Comparison of ENCODE assay signal across 8 mouse cellular contexts in the genomic region with DNA sequence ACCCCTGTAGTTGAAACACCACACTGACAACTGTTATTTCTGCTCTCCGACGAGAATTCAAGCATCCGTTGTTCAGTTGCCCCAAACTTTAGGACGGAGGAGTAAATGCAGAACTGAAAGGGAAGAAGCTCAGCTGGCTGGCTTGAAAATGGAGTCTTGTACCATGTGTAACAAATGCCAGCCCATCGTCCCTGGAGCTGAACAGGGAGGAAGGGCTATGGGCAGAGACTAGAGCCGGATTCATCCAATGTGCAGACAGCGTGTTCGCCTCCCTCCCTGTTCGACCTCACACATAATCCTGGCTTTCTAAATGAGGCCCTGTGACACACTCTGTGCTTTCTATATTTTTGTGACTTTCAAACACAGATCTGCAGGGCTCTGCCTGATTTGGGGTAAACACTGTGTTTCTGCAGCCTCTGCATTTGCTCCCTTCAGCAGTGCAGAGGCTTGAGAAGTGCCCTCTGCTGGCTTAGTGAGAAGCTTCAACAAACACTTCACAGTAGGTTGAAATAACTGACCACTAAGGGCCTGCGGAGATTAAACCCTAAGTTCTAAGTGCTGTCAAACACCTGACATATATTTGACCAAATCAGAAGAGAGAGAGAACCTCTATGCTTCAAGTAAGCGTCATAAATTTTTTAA.
DNase-seq lines count a peak whose midpoint lies in the region; ATAC-seq and TF ChIP-seq lines count a peak whose summit lies in the region.

No protein-coding gene starts in this region.

- 73% methylated on average over 11 of the region's 11 CpGs for WGBS in cerebellum, adult 2 months

- TF ChIP-seq CTCF in CH12.LX (conservative IDR thresholded peaks at IDR 0.05 in 1 of 2, IDR thresholded peaks at IDR 0.05 in 1 of 2; ENCODE audit: low read depth in 2 of 2, low read length in 2 of 2) = peak in 1 of 2 experiments; percentile 68; a peak in 2 of 4 replicates
- peak; percentile 42; the same call in 1 of the 2 replicates for TF ChIP-seq CTCF in cerebellum, adult 2 months (IDR thresholded peaks at IDR 0.05; ENCODE audit: borderline replicate concordance, insufficient read depth, low read depth, low read length)

- no peak for ATAC-seq in inflammation-experienced regulatory T-cells, adult 6 months

- TF ChIP-seq POLR2A in CH12.LX (IDR thresholded peaks at IDR 0.05; ENCODE audit: low read depth, low read length) = no peak
- no peak for TF ChIP-seq POLR2A in cerebellum, adult 2 months (IDR thresholded peaks at IDR 0.05; ENCODE audit: borderline replicate concordance, insufficient read depth, low read length)

- no peak overlapping the region for H3K9ac ChIP-seq in CH12.LX (ENCODE audit: insufficient read depth, low read depth)

- in situ Hi-C loops in CH12.LX (cut with MboI; ENCODE audit: low pct_ligation_motif_present, low pct_unique_long_range_greater_than_20kb, low sequenced_read_pairs) = no loop called here

- no peaks in the 10 kb centered on the region for H3K27me3 ChIP-seq in CH12.LX (replicated peaks)
- no peaks in the 10 kb centered on the region for H3K27me3 ChIP-seq in cerebellum, adult 2 months (ENCODE audit: control insufficient read depth, insufficient read depth, low read length)

- no peaks in the 10 kb centered on the region for H3K79me2 ChIP-seq in CH12.LX (replicated peaks; ENCODE audit: control insufficient read depth, extremely low read depth, insufficient read depth, poor library complexity, severe bottlenecking)

- H3K36me3 ChIP-seq in CH12.LX (replicated peaks in 1 of 2; ENCODE audit: control insufficient read depth in 1 of 2, insufficient read depth in 1 of 2, low read length in 1 of 2) = peaks cover 0 to 5% of the 10 kb centered on the region in 2 experiments

- no peaks in the 10 kb centered on the region for H3K9me3 ChIP-seq in CH12.LX (replicated peaks; ENCODE audit: low read length)

- H3K4me3 ChIP-seq in CH12.LX (replicated peaks in 1 of 3; ENCODE audit: low read depth in 2 of 3, low read length in 2 of 3, poor library complexity in 1 of 3) = no peak overlapping the region
- no peak overlapping the region for H3K4me3 ChIP-seq in cerebellum, adult 2 months (replicated peaks; ENCODE audit: insufficient read depth, low read depth, low read length)

- no peak overlapping the region for H3K4me2 ChIP-seq in CH12.LX (ENCODE audit: insufficient read depth, low read depth, poor library complexity, severe bottlenecking)

- no peak overlapping the region for H3K27ac ChIP-seq in CH12.LX (ENCODE audit: insufficient read depth, low read depth)
- no peak overlapping the region for H3K27ac ChIP-seq in cerebellum, adult 2 months (ENCODE audit: insufficient read depth, low read length)

- H3K4me1 ChIP-seq in CH12.LX (ENCODE audit: control insufficient read depth in 1 of 2, insufficient read depth in 2 of 2) = no peaks in the 10 kb centered on the region
- H3K4me1 ChIP-seq in cerebellum, adult 2 months (ENCODE audit: control insufficient read depth, insufficient read depth, low read length) = no peaks in the 10 kb centered on the region

- dilution Hi-C loops in CH12.LX (cut with MboI; ENCODE audit: extremely low pct_ligation_motif_present, extremely low pct_unique_long_range_greater_than_20kb, low sequenced_read_pairs) = no loop called here

- DNase-seq in heart, postnatal 4 days = peak; percentile 41
- no peak for DNase-seq in heart, adult 9 months (ENCODE audit: low spot score in 2 of 2)
- no peak for DNase-seq in CH12.LX (ENCODE audit: extremely low read depth)
- DNase-seq in cerebellum, adult 2 months = peak; percentile 45 to 47
- peak; percentile 23 to 30 for DNase-seq in kidney, adult 8-10 months
- peak; percentile 58 for DNase-seq in lung, postnatal 36 days
- no peak for DNase-seq in spleen, postnatal 4 days (ENCODE audit: low spot score in 2 of 2)

- peak; percentile 41 for TF ChIP-seq RAD21 in CH12.LX (IDR thresholded peaks at IDR 0.05; ENCODE audit: low read depth, low read length)

- TF ChIP-seq EP300 in CH12.LX (IDR thresholded peaks at IDR 0.05; ENCODE audit: low read length) = no peak

TF ChIP-seq in CH12.LX, 34 proteins besides CTCF, POLR2A, EP300 and RAD21:
- TF ChIP-seq CHD2 (IDR thresholded peaks at IDR 0.05; ENCODE audit: low read length) (no peak), CHD1 (IDR thresholded peaks at IDR 0.05; ENCODE audit: low read depth, low read length) (no peak), MYC (IDR thresholded peaks at IDR 0.05; ENCODE audit: low read depth, low read length) (no peak), ZMIZ1 (IDR thresholded peaks at IDR 0.05; ENCODE audit: low read depth, low read length) (no peak), USF1 (IDR thresholded peaks at IDR 0.05; ENCODE audit: low read depth, low read length) (no peak), SMC3 (IDR thresholded peaks at IDR 0.05; ENCODE audit: low read depth, low read length) (peak; percentile 75), BHLHE40 (IDR thresholded peaks at IDR 0.05; ENCODE audit: low read depth, low read length) (no peak), ELF1 (IDR thresholded peaks at IDR 0.05; ENCODE audit: low read depth, low read length) (no peak), GABPA (IDR thresholded peaks at IDR 0.05; ENCODE audit: insufficient replicate concordance, low read depth, low read length) (no peak), ZNF384 (IDR thresholded peaks at IDR 0.05; ENCODE audit: low read depth, low read length) (no peak), MXI1 (IDR thresholded peaks at IDR 0.05; ENCODE audit: low read depth, low read length) (no peak), SIN3A (IDR thresholded peaks at IDR 0.05; ENCODE audit: low read length) (no peak), POLR2AphosphoS2 (IDR thresholded peaks at IDR 0.05; ENCODE audit: low read depth, low read length) (no peak), MEF2A (IDR thresholded peaks at IDR 0.05; ENCODE audit: borderline replicate concordance, low read depth, low read length) (no peak), ZC3H11A (IDR thresholded peaks at IDR 0.05; ENCODE audit: low read depth, low read length) (0 out of 2 replicates have a peak, but pooled peaks have one; percentile 6), TCF12 (IDR thresholded peaks at IDR 0.05; ENCODE audit: low read depth, low read length) (no peak), ZKSCAN1 (IDR thresholded peaks at IDR 0.05; ENCODE audit: borderline replicate concordance, low read depth, low read length) (no peak), MAFK (IDR thresholded peaks at IDR 0.05; ENCODE audit: insufficient replicate concordance, low read length) (0 out of 2 replicates have a peak, but pooled peaks have one; percentile 37), MAX (IDR thresholded peaks at IDR 0.05; ENCODE audit: low read length) (no peak), NELFE (IDR thresholded peaks at IDR 0.05; ENCODE audit: low read depth, low read length) (no peak), NRF1 (IDR thresholded peaks at IDR 0.05; ENCODE audit: low read depth, low read length) (no peak)

Comparison
In these comparisons a context has a peak if more than half of its experiments do, and no peak if none do; other contexts are left out.
1. DNase-seq: peak in heart, postnatal 4 days (single experiment), cerebellum, adult 2 months (2 of 2), kidney, adult 8-10 months (2 of 2) and lung, postnatal 36 days (single experiment); none in heart, adult 9 months (0 of 2), CH12.LX (single experiment) and spleen, postnatal 4 days (0 of 2).